Mouse (Mus musculus): Measurements from ENCODE around the gene Lrig2.

GRCm38 (mm10) chr3:104349847-104350228 lies 161.9 kb downstream of the Lrig2 start:
- TF ChIP-seq CTCF (IDR thresholded peaks at IDR 0.05; ENCODE audit: extremely low read depth, insufficient read depth, low read length) (no peak), POLR2A (IDR thresholded peaks at IDR 0.05; ENCODE audit: extremely low read depth, insufficient read depth, low read length) (no peak)

Data from cortical plate, adult 2 months (tissue).